Mouse (Mus musculus) limb, embryonic 14.5 days (tissue): ENCODE results near the gene Pak7. TPM values are rescaled to one million over a fixed set of nuclear protein-coding genes. Genes with fewer than 3 reads are reported as not detected.
A peak's percentile ranks its signal among the peaks of the same experiment; 100 is the strongest.

Experiments
- ATAC-seq: fragments of 200-750 bp; cut with Nextera tagmentation; 2 replicates; pipeline ENCODE4 v1.8.0; 2017; ENCODE audit warnings: low read depth, moderate number of reproducible peaks, moderate TSS enrichment; ENCODE audit not compliant: low FRiP score
- DNase-seq: peaks from one replicate; pipeline ENCODE4 v3.0.0-alpha.2; 2015; ENCODE audit warnings: low spot score
- H3K27ac ChIP-seq: fragments of 300-500 bp; sonication (generic); replicated peaks from 2 replicates; pipeline ENCODE4 v1.5.1; 2014; ENCODE audit warnings: low read depth, mild to moderate bottlenecking, low read length, moderate library complexity, mixed read lengths
- H3K27me3 ChIP-seq: fragments of 300-500 bp; sonication (generic); 2 replicates; pipeline ENCODE4 v1.6.1; 2014; ENCODE audit warnings: low read length, mixed read lengths; ENCODE audit not compliant: control insufficient read depth, insufficient read depth
- H3K36me3 ChIP-seq: fragments of 300-500 bp; sonication (generic); 2 replicates; pipeline ENCODE4 v1.6.1; 2014; ENCODE audit warnings: mild to moderate bottlenecking, low read length, moderate library complexity, mixed read lengths; ENCODE audit not compliant: control insufficient read depth, insufficient read depth
- H3K4me1 ChIP-seq: fragments of 300-500 bp; sonication (generic); 2 replicates; pipeline ENCODE4 v1.6.1; 2014; ENCODE audit warnings: antibody characterized with exemption, low read length, mixed read lengths; ENCODE audit not compliant: control insufficient read depth, insufficient read depth
- H3K4me2 ChIP-seq: fragments of 300-500 bp; sonication (generic); replicated peaks from 2 replicates; pipeline ENCODE4 v1.6.1; 2014; ENCODE audit warnings: low read depth, mild to moderate bottlenecking, low read length, moderate library complexity; ENCODE audit not compliant: severe bottlenecking
- H3K4me3 ChIP-seq: fragments of 300-500 bp; sonication (generic); replicated peaks from 2 replicates; pipeline ENCODE4 v1.5.1; 2014; ENCODE audit warnings: low read length
- H3K9ac ChIP-seq: fragments of 300-500 bp; sonication (generic); 2 replicates; pipeline ENCODE4 v1.6.1; 2014; ENCODE audit warnings: mild to moderate bottlenecking, low read depth, low read length, moderate library complexity; ENCODE audit not compliant: severe bottlenecking
- H3K9me3 ChIP-seq: fragments of 300-500 bp; sonication (generic); 2 replicates; pipeline ENCODE4 v1.6.1; 2016; ENCODE audit warnings: low read length; ENCODE audit not compliant: control insufficient read depth
- POLR2A ChIP-seq: fragments of 200-500 bp; IDR thresholded peaks from 2 replicates; pipeline ENCODE4 v1.8.0; 2012; ENCODE audit warnings: inconsistent platforms, mild to moderate bottlenecking, moderate library complexity, borderline replicate concordance; ENCODE audit not compliant: insufficient read depth, insufficient read length; ENCODE audit errors: extremely low read depth
- WGBS: fragments of 180-500 bp; shearing (Covaris S2); extraction: QIAGEN DNeasy Blood & Tissue Kit; methylation state at CpG from one replicate; pipeline ENCODE4 v1.1.7; 2014; 5-methylcytosine and 5-hydroxymethylcytosine counted together
- polyA plus RNA-seq, 2 experiments: library from polyadenylated mRNA; depleted of rRNA in 1 of 2; stranded (reverse) in 1 of 2; unstranded in 1 of 2; fragments of >200 nt; fragmentation: Nextera tagmentation in 1 of 2; extraction: Ambion mirVana in 1 of 2; gene quantifications; 2 replicates each; pipeline versions ENCODE4 v1.2.1 to v1.2.3; 2012 to 2014

Gene Pak7
- polyA plus RNA-seq (2012; rRNA removed) (0.55 and 0.65 TPM in 2 replicates), polyA plus RNA-seq (2014; fragmentation: Nextera tagmentation; extraction: Ambion mirVana) (0.90 and 0.95 TPM in 2 replicates)

DNA sequence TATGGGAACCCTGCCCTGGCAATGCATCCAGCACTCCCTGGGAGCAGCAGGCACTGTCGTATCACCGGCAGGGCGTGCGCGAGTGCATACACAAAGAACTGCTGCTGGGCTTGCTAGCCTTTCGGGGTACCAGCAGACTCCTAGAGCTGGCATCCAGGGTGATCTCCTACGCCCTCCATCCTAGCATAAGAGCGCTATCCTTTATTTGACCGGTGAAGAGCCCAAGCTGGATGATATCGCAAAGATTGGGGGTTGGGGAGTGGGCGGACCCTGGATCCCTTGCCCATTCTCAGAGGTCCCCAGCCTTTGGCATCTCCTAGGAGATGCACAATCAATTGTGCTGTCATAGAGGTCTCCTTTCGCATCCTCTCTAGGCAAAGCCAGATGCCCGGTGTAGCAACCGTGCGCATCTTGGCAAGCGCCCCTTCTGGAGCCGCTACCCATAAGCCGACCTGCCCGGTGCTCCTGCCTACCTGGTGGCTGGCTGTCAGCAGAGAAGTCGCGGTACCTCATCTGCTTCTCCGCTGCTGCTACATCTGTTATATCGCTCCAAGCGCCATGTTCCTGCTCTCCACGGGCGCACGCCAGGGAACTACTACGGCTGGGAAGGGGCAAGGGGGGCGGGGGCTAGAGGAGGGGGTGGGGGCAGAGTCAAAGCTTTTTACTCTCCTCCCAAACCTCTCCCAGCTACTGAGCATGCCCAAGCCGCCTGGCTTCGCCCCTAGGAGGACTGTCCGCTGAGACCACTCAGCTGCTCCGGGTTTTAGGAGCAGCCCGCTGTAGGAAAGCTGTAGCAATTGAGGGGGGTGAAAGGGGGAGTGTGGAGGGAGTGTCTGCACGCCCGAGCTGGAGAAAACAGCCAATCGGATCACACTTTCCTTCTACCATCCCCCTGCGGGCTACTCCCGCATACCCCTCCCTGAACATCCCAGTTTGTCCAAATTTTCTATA lies at the start of gene Pak7:
Pak7 (minus strand) TSS at position 787 of the 951 bp plus-strand sequence.
- no peaks in the 10 kb centered on the region for H3K36me3 ChIP-seq
- DNase-seq (peak; percentile 84), ATAC-seq (peak; percentile 97)
- no peak for TF ChIP-seq POLR2A
- H3K4me3 ChIP-seq: peak within 1 kb of the TSS; percentile 56
- peaks cover 5% of the 10 kb centered on the region; the same call in 1 of the 2 replicates for H3K27me3 ChIP-seq
- 0 out of 2 replicates have a peak within 1 kb of the TSS, but pooled peaks have one; percentile 33 for H3K27ac ChIP-seq
- WGBS: under 1% methylated on average over 36 of the region's 39 CpGs
- no peaks in the 10 kb centered on the region for H3K4me1 ChIP-seq
- H3K4me2 ChIP-seq: peak within 1 kb of the TSS; percentile 85
- no peaks in the 10 kb centered on the region for H3K9me3 ChIP-seq
- peak within 1 kb of the TSS; percentile 65 for H3K9ac ChIP-seq

DNA sequence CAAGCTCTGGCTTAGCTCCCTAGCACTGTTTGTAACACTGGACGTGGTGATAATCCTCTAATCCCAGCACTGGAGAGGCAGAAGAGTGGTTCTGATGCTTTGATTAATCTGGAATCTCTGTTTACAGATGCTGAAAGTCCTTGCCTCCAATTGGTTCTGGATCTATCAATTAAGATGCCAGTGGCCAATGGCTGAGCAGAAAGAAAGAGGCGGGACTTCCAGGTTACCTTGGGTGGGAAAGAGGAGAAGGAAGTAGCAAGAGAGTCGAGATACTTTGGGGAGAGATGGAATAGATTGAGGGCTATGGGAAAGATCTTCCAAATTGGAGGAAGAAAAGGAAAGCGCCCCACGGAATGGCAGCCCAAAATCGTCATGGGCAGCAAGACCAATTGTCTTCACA lies 37.8 kb upstream of the Pak7 start:
- Histone ChIP-seq H3K4me3 (no peak overlapping the region), H3K36me3 (no peaks in the 10 kb centered on the region), H3K27me3 (no peaks in the 10 kb centered on the region), H3K4me2 (no peak overlapping the region), H3K4me1 (no peaks in the 10 kb centered on the region), H3K27ac (no peak overlapping the region), H3K9me3 (no peaks in the 10 kb centered on the region), H3K9ac (no peak overlapping the region)
- DNase-seq: no peak
- no peak for ATAC-seq
- WGBS: 76% methylated on average over 6 of the region's 6 CpGs
- no peak for TF ChIP-seq POLR2A

DNA sequence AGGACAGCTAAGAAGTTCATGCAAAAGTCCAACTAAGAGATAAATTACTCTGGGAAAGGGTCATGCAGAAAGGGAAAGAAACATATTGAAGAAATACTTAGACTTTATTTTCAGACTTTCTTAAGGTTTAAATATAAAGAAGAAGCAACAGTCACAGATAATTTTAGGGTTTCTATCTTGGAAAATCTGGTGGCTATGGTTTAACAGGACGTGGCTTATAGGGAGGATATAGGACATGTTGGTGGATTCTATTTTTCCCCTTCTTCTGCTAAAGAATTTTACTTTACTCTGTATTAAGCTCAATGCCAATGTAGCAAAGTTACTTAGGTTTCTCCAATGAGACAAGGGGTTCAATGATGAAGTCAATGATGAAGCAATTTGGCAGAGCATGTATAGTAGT lies 31.8 kb upstream of the Pak7 start:
- no peak for ATAC-seq
- no peaks in the 10 kb centered on the region for H3K9me3 ChIP-seq
- WGBS: 63% methylated on average over 1 of the region's 1 CpGs
- no peak overlapping the region for H3K9ac ChIP-seq
- no peak for TF ChIP-seq POLR2A
- H3K4me2 ChIP-seq: no peak overlapping the region
- no peak overlapping the region for H3K4me3 ChIP-seq
- DNase-seq: no peak
- no peak overlapping the region for H3K27ac ChIP-seq
- no peaks in the 10 kb centered on the region for H3K36me3 ChIP-seq
- no peaks in the 10 kb centered on the region for H3K4me1 ChIP-seq
- no peaks in the 10 kb centered on the region for H3K27me3 ChIP-seq

DNA sequence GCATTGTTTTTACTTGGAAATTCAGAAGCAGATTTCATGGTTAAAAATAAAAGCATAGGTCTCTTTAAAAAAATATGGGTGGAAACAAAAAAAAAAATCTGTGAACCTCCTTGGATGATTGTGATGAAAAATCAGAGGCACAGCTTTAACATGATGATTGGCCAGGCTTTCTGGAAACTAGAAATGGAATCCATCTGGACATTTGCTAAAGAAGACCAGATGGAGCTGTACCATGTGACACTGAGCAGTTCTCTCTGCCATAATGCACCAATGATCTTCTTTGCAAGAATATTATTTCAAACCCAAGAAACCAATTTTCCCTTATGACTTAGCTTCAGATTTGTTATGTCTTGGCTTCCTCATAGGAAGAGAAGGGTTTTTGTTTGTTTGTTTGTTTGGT lies 28.6 kb upstream of the Pak7 start:
- DNase-seq: no peak
- Histone ChIP-seq H3K27ac (no peak overlapping the region), H3K27me3 (no peaks in the 10 kb centered on the region), H3K4me2 (no peak overlapping the region), H3K36me3 (no peaks in the 10 kb centered on the region), H3K9me3 (no peaks in the 10 kb centered on the region), H3K9ac (no peak overlapping the region), H3K4me3 (no peak overlapping the region), H3K4me1 (no peaks in the 10 kb centered on the region)
- no peak for ATAC-seq
- no peak for TF ChIP-seq POLR2A

DNA sequence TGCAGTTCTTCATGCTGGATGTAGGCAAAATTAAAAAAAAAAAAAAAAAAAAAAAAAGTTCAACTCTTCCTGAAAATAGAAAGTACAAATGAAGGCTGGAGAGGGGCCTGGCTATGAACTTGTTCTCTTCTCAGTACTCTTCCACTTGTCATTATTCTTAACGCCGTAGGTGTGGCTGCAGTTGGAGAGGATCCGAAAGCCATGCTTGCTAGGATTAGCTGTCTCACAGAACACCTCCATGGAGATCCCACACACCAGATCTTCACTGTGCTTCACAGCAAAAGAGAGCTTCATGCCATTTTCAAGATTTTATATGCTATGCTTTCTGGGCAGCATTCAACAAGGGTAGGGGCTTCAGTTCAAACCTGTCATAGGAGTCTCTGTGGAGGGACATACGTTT lies 14.8 kb upstream of the Pak7 start:
- Histone ChIP-seq H3K9me3 (no peaks in the 10 kb centered on the region), H3K4me3 (no peak overlapping the region), H3K36me3 (no peaks in the 10 kb centered on the region), H3K27me3 (no peaks in the 10 kb centered on the region), H3K27ac (no peak overlapping the region), H3K9ac (no peak overlapping the region), H3K4me1 (no peaks in the 10 kb centered on the region), H3K4me2 (no peak overlapping the region)
- 81% methylated on average over 4 of the region's 4 CpGs for WGBS
- DNase-seq: no peak
- no peak for ATAC-seq
- no peak for TF ChIP-seq POLR2A
